Mouse (Mus musculus) C2C12 (cell line): ENCODE results near the gene Shf.

Experiments
- CEBPB ChIP-seq: IDR thresholded peaks from one replicate; pipeline ENCODE4 v1.6.1; 2011; ENCODE audit warnings: low read depth, mild to moderate bottlenecking, control low read depth, moderate library complexity
- CTCF ChIP-seq: IDR thresholded peaks from one replicate; pipeline ENCODE4 v1.5.1; 2011; ENCODE audit not compliant: control insufficient read depth, insufficient read depth, insufficient read length
- FOSL1 ChIP-seq: IDR thresholded peaks from one replicate; pipeline ENCODE4 v1.8.0; 2011; ENCODE audit warnings: mild to moderate bottlenecking, low read length; ENCODE audit not compliant: poor library complexity, insufficient read depth, severe bottlenecking
- MYOG ChIP-seq: IDR thresholded peaks from one replicate; pipeline ENCODE4 v1.6.1; 2011; ENCODE audit not compliant: control insufficient read depth, insufficient read length; ENCODE audit errors: extremely low read depth
- USF1 ChIP-seq: IDR thresholded peaks from one replicate; pipeline ENCODE4 v1.6.1; 2011; ENCODE audit warnings: low read depth, mild to moderate bottlenecking, control low read depth, moderate library complexity

DNA sequence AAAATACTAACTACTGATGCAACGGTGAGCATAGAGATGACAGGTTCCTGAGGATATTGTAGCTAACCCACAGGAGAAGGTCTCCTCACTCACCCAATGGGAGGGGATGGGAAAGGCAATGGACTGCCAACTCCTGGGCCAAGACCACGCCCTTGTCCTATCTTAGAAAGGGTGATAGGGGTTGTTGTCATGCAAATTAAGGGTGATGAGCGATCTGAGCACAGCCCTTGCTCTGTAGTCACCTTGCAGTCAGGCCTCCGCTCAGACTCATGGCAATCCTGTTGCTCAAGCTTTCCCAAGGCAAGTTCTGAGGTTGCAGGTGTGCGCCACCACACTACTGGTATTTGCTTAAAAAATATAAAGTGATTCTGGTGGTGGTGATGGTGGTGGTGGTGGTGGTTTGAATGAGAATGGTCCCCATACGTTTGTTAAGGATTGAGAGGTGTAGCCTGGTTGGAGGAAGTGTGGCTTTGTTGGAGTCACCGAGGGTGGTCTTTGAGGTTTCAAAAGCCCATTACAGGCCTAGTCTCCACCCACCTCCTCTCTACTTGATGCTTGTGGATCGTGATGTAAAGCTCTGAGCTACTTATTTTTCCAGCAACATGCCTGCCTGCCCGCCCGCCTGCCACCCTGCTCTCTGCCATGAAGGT lies 1.3 kb upstream of the Shf start:
- TF ChIP-seq CTCF (no peak), MYOG (no peak), FOSL1 (no peak), USF1 (no peak), CEBPB (no peak)
